Mouse (Mus musculus) megakaryocyte, embryonic 14.5 days (primary cell): ENCODE measurements around the gene Gpc5. TPM values are rescaled to one million over a fixed set of nuclear protein-coding genes. Genes with fewer than 3 reads are reported as not detected.

Source experiments
- H3K27me3 ChIP-seq: replicated peaks from 2 replicates; pipeline ENCODE3; 2012; ENCODE audit warnings: inconsistent platforms
- H3K36me3 ChIP-seq: replicated peaks from 2 replicates; pipeline ENCODE3; 2012; ENCODE audit warnings: low read length, inconsistent platforms, mixed read lengths
- H3K4me1 ChIP-seq: 2 replicates; pipeline ENCODE4 v1.6.1; 2012; ENCODE audit warnings: inconsistent platforms
- H3K4me3 ChIP-seq: replicated peaks from 2 replicates; pipeline ENCODE3; 2012; ENCODE audit warnings: moderate library complexity, mild to moderate bottlenecking, inconsistent platforms
- H3K9me3 ChIP-seq: 2 replicates; pipeline ENCODE4 v1.6.1; 2012; ENCODE audit warnings: inconsistent platforms
- FLI1 ChIP-seq: IDR thresholded peaks from 2 replicates; pipeline ENCODE4 v1.6.1; 2012; ENCODE audit warnings: low read length, inconsistent platforms, mixed read lengths
- GATA1 ChIP-seq: IDR thresholded peaks from 3 replicates; pipeline ENCODE4 v1.6.1; 2012; ENCODE audit warnings: mixed read lengths, low read length, inconsistent platforms, borderline replicate concordance
- polyA plus RNA-seq: library from polyadenylated mRNA; stranded (reverse); fragments of >175 nt; gene quantifications from 2 replicates; pipeline ENCODE4 v1.2.3, GENCODE M21; 2012; ENCODE audit warnings: low replicate concordance; ENCODE audit not compliant: insufficient read depth

Gene Gpc5
- polyA plus RNA-seq, 1 experiment: not detected

- no peaks in the 10 kb centered on the region for H3K27me3 ChIP-seq
- peaks cover 6% of the 10 kb centered on the region; the same call in 1 of the 2 replicates for H3K9me3 ChIP-seq
- H3K36me3 ChIP-seq: no peaks in the 10 kb centered on the region
- no peaks in the 10 kb centered on the region for H3K4me1 ChIP-seq
- TF ChIP-seq FLI1 (no peak), GATA1 (no peak)
- H3K4me3 ChIP-seq: no peak overlapping the region
Observed at GRCm38 (mm10) chr14:115339084-115339483, 247.1 kb downstream of the Gpc5 start.

- H3K4me1 ChIP-seq: no peaks in the 10 kb centered on the region
- no peaks in the 10 kb centered on the region for H3K27me3 ChIP-seq
- TF ChIP-seq FLI1: no peak
- peaks cover 3% of the 10 kb centered on the region; the same call in 1 of the 2 replicates for H3K9me3 ChIP-seq
- no peak overlapping the region for H3K4me3 ChIP-seq
- no peaks in the 10 kb centered on the region for H3K36me3 ChIP-seq
Observed at GRCm38 (mm10) chr14:115342597-115342996, 250.6 kb downstream of the Gpc5 start.

- no peak overlapping the region for H3K4me3 ChIP-seq
Observed at GRCm38 (mm10) chr14:115349448-115349847, 257.4 kb downstream of the Gpc5 start.

GRCm38 (mm10) chr14:115365320-115365935, 273.4 kb downstream of the Gpc5 start:
- TF ChIP-seq FLI1 (no peak), GATA1 (no peak)
- H3K36me3 ChIP-seq: no peaks in the 10 kb centered on the region
- no peaks in the 10 kb centered on the region for H3K27me3 ChIP-seq
- peaks cover 4% of the 10 kb centered on the region; the same call in 1 of the 2 replicates for H3K9me3 ChIP-seq
- no peaks in the 10 kb centered on the region for H3K4me1 ChIP-seq
- H3K4me3 ChIP-seq: no peak overlapping the region

More at GRCm38 (mm10) chr14:115349448-115349847, 257.4 kb downstream of the Gpc5 start:
- H3K27me3 ChIP-seq: no peaks in the 10 kb centered on the region
- no peaks in the 10 kb centered on the region for H3K36me3 ChIP-seq
- TF ChIP-seq GATA1 (no peak), FLI1 (no peak)
- 0 out of 2 replicates have a peak, but pooled peaks cover 3% of the 10 kb centered on the region for H3K9me3 ChIP-seq
- no peaks in the 10 kb centered on the region for H3K4me1 ChIP-seq

GRCm38 (mm10) chr14:115369611-115370167, 277.7 kb downstream of the Gpc5 start:
- Histone ChIP-seq H3K4me3 (no peak overlapping the region), H3K27me3 (no peaks in the 10 kb centered on the region), H3K36me3 (no peaks in the 10 kb centered on the region), H3K4me1 (no peaks in the 10 kb centered on the region), H3K9me3 (no peaks in the 10 kb centered on the region)
- TF ChIP-seq FLI1 (no peak), GATA1 (no peak)

GRCm38 (mm10) chr14:115371131-115371530, 279.1 kb downstream of the Gpc5 start:
- no peak for TF ChIP-seq FLI1
- no peak for TF ChIP-seq GATA1
- H3K4me1 ChIP-seq: no peaks in the 10 kb centered on the region
- H3K36me3 ChIP-seq: no peaks in the 10 kb centered on the region
- no peaks in the 10 kb centered on the region for H3K9me3 ChIP-seq
- H3K4me3 ChIP-seq: no peak overlapping the region
- H3K27me3 ChIP-seq: no peaks in the 10 kb centered on the region

- TF ChIP-seq FLI1 (no peak), GATA1 (no peak)
- H3K27me3 ChIP-seq: no peaks in the 10 kb centered on the region
- no peaks in the 10 kb centered on the region for H3K9me3 ChIP-seq
- H3K36me3 ChIP-seq: no peaks in the 10 kb centered on the region
- no peaks in the 10 kb centered on the region for H3K4me1 ChIP-seq
- H3K4me3 ChIP-seq: no peak overlapping the region
Observed at GRCm38 (mm10) chr14:115391831-115392230, 299.8 kb downstream of the Gpc5 start.

- H3K4me1 ChIP-seq: no peaks in the 10 kb centered on the region
- no peaks in the 10 kb centered on the region for H3K36me3 ChIP-seq
- H3K4me3 ChIP-seq: peak overlapping the region; percentile 78
- H3K9me3 ChIP-seq: no peaks in the 10 kb centered on the region
- TF ChIP-seq GATA1 (no peak), FLI1 (no peak)
- H3K27me3 ChIP-seq: no peaks in the 10 kb centered on the region
Observed at GRCm38 (mm10) chr14:115392894-115393524, 301.0 kb downstream of the Gpc5 start.

GRCm38 (mm10) chr14:115406596-115406995, 314.6 kb downstream of the Gpc5 start:
- TF ChIP-seq FLI1: no peak
- TF ChIP-seq GATA1: no peak
- no peak overlapping the region for H3K4me3 ChIP-seq
- no peaks in the 10 kb centered on the region for H3K27me3 ChIP-seq
- H3K4me1 ChIP-seq: no peaks in the 10 kb centered on the region
- H3K9me3 ChIP-seq: no peaks in the 10 kb centered on the region
- no peaks in the 10 kb centered on the region for H3K36me3 ChIP-seq

GRCm38 (mm10) chr14:115407309-115407930, 315.4 kb downstream of the Gpc5 start:
- H3K4me3 ChIP-seq: no peak overlapping the region
- no peaks in the 10 kb centered on the region for H3K4me1 ChIP-seq
- no peaks in the 10 kb centered on the region for H3K36me3 ChIP-seq
- TF ChIP-seq GATA1 (no peak), FLI1 (no peak)
- H3K9me3 ChIP-seq: no peaks in the 10 kb centered on the region
- H3K27me3 ChIP-seq: no peaks in the 10 kb centered on the region
